Mouse (Mus musculus) kidney, adult 11 months (tissue): ENCODE measurements around the gene Cnga4.
"Not testable (repeated sequence)": the region's sequence is repeated elsewhere in the genome, so short reads cannot be mapped to it uniquely, and the experiment has no call there.

Experiments
- DNase-seq: peaks from one replicate; pipeline ENCODE4 v3.0.0; 2022

The Cnga4 gene

GRCm38 (mm10) chr7:105416529-105416928 is 12.2 kb downstream of the Cnga4 start:
- no peak for DNase-seq

- no peak for DNase-seq
These were observed 13.7 kb downstream of the Cnga4 start for GRCm38 (mm10) chr7:105418106-105418505.

- no peak for DNase-seq
These were observed 16.5 kb downstream of the Cnga4 start for GRCm38 (mm10) chr7:105420903-105421302.

GRCm38 (mm10) chr7:105424368-105424767 is 20.0 kb downstream of the Cnga4 start:
- DNase-seq, result no peak

GRCm38 (mm10) chr7:105425424-105426043 is 21.2 kb downstream of the Cnga4 start, which contains the start of gene Cckbr:
Cckbr (plus strand) TSS chr7:105425731.
- DNase-seq, result no peak

- DNase-seq, result no peak
These were observed 21.7 kb downstream of the Cnga4 start for GRCm38 (mm10) chr7:105426051-105426450.

- DNase-seq, result no peak
These were observed 27.7 kb downstream of the Cnga4 start for GRCm38 (mm10) chr7:105432058-105432457.

GRCm38 (mm10) chr7:105433859-105434258 is 29.5 kb downstream of the Cnga4 start:
- no peak for DNase-seq

DNA sequence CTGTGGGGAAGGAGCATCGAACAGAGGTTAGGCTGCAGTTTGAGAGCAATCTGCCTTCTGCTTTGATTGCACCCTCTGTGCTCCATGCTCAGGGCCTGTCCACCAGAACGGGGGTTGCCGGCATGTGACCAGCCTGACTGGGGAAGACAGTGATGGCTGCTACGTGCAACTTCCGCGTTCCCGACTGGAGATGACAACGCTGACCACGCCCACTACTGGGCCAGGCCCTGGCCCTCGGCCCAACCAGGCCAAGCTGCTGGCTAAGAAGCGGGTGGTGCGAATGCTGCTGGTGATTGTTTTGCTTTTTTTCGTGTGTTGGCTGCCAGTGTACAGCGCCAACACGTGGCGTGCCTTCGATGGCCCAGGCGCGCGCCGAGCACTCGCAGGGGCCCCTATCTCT is 30.4 kb downstream of the Cnga4 start:
- no peak for DNase-seq

DNA sequence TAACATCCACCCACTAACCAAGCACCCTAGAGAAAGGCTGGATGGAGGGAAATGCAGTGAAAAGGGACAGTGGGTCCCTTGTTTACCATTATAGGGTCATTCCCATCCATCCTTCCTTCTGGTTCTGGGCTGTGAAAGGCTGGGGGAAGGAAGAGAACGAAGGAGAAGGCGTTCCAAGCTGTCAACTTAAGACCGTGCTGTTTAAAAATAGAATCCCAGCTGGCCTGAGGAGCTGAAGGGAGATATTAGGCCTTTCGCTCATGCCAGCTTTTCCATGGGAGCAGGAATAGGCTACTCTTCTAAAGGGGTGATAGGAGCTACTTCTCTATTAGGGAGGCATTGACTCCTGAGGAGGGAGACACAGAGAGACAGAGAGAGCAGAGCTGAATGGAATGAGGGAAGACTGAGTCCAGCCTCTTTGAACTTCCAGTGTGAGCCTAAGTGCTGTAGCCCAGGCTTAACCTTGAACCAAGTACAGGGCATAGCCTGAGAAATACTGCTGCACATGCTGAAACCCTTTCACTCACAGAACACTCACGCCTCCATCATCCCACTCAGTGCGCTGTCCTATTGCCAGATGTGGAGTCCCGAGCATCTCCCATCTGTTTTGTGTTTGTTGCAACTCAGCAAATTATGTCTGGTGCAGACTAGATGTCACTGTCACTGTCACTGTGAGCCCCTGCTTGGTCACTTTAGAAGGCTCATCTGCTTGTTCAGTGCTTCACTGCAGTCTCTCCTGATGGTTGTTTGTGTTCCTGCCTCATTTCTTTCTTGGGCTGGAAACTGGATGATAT is 33.8 kb downstream of the Cnga4 start:
- DNase-seq, result no peak

GRCm38 (mm10) chr7:105441426-105441825 is 37.1 kb downstream of the Cnga4 start:
- no peak for DNase-seq

DNA sequence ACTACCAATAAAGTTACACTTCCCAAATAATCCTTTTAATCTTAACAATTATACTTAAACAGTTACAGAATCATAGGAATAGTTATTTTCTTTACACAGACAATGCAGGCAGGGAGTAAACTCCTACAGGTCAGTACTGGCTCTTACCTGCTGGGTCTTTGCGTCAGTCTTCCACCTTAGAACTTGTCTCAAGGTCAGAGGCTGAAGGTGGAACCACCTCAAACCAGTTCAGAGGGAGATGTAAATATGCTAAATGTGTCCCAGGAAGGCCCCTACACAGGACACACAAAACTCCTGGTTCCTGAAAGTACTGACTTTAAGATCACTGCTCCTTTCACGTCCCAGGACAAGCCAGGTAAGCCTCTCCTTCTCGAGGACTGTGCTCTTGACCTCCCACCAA is 40.7 kb downstream of the Cnga4 start:
- DNase-seq, result peak; percentile 3

DNA sequence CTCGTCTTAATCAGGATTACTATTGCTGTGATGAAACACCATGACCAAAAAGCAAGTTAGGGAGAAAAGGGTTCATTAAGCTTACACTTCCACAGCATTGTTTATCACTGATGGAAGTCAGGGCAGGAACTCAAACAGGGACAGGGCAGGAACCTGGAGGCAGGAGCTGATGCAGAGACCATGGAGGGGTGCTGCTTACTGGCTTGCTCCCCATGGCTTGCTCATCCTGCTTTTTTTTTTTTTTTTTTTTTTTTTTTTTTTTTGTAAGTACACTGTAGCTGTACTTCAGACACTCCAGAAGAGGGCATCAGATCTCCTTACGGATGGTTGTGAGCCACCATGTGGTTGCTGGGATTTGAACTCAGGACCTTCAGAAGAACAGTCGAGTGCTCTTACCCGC is 49.0 kb downstream of the Cnga4 start:
- DNase-seq, result not testable (repeated sequence)
